Mouse (Mus musculus): ENCODE measurements around the gene Grm8.

DNA sequence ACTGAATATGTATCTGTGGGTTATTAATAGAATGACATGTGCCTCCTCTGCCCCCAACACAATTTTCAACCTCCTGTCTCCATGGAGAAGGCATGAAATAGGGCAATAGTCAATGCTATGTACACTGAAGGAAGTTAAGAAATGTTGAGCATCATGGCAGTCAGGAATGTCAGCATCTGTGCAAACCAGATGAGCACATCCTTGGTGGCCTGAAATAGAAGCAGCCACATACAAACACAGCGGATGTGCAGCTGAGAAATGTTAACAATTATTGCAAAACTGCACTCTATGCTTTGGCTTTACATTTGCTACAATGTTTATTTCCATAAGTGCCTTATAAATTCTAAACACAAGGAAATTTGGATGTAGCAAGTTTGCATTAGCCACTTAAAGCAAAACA, 819.0 kb downstream of the Grm8 start:
- no peak for TF ChIP-seq CTCF (IDR thresholded peaks at IDR 0.05; ENCODE audit: extremely low read depth, insufficient read depth, insufficient read length, insufficient replicate concordance)
- no peak for TF ChIP-seq POLR2A (IDR thresholded peaks at IDR 0.05; ENCODE audit: low read depth, low read length)

All from spleen, adult 2 months (tissue).